Mouse (Mus musculus) skeletal muscle tissue, adult 2 months (tissue): ENCODE measurements around the gene Mthfd2l.

Source experiments
- DNase-seq: peaks from one replicate; pipeline ENCODE4 v3.0.0-alpha.2; 2012; ENCODE audit warnings: low read depth, low spot score

Mthfd2l gene

DNA sequence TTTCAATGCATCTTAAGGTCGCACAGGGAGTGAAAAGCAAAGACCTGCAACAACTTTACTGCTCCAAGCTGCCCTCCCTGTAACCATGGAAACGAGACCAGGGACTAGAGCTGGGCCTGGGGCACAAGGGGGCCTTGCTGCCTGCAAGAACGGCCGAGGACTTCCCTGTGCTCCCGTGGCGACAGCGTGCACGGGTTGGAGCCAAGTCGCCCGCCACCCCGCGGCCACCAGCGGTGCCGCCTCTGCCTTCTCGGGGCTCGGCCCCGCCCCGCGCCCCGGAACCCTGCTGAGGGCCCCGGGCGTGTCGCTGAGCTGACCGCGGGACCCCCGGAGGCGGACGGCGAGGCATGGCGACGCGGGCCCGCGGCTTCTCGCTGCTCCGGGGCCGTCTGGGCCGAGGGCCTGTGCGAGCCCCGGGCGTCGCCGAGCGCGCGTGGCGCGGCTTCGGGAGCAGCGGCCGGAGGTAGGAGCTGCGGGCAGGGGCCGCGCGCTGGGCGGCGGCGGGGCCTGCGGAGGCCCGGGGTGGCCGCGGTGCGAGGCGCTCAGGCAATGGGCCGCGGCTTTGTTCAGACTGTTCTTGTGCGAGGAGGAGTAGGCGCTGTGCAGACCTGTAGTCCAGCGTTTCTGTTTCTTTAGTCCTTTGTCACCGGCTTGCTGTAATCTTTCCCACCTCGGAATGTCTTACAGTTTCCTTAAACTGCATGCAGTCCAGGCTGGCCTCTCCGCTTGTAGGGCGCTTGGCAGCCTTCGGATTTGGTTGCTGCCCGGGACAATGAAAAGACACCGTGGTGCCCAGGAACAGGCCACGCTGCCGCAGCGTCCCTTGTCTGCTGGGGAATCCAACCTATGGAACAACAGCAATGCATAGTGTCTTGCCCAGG is at the start of gene Mthfd2l:
Mthfd2l (plus strand) TSS at position 147 of the 881 bp plus-strand sequence.
- DNase-seq: peak; percentile 62

DNA sequence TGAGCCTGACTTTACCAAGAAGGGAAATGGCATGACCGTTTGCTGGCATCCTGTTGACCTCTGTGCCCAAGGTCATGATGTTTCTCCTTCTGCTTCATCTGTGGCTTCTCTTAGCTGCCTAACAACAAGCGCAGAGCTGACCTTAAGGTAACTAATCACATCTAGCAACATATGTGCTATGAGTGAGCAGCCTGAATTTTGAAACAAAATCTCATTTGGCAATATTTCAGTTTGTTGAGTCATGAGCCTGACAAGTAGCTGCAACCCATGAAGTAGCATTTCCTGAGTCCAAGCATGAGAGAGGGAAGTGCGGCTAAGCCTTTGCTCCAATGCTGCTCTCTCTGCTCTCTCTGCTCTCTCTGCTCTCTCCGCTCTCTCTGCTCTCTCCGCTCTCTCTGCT is 49.2 kb upstream of the Mthfd2l start:
- DNase-seq: no peak

DNA sequence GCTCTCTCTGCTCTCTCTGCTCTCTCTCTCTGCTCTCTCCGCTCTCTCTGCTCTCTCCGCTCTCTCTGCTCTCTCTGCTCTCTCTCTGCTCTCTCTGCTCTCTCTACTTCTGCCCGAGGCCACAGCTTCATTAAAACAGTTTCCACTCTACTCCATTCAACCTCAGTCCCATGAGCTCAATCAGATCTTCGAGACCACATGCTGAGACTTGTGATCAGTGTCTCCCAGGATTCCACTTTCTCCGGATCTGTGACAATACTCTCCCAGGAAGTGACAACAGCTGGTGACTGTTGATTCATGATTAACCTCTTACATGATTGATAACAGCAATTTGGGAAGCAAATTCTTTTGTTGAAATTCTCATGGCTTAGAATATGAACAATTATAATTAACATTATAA is 48.8 kb upstream of the Mthfd2l start:
- DNase-seq: no peak

DNA sequence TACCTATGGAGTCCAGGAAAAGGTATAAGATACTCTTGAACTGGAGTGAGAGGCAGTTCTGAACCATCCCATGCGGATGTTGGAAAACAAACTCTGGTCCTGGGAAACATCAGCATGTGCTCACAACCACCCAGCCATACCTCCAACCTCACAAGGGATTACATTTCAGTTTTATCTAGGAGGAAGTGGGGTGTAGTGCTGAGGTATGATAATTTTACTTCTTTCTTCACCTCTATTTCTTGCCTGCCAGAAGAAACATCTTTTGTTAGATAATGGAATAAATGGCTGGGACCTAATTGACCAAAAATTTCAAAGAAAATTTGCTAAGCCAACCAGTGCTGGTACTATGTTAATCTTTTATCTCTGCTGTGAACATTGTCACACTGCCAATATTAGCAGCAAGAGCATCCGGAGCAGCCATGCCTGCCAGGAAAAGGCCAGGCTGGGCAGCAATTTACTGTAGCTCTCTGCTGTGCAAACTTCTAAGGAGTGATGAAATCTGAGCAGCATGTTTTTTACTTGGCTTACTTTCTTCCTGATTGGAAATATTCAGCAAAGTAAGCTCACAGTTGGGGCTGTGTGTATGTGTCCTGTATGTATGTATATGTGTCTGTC is 46.2 kb upstream of the Mthfd2l start:
- DNase-seq: no peak

DNA sequence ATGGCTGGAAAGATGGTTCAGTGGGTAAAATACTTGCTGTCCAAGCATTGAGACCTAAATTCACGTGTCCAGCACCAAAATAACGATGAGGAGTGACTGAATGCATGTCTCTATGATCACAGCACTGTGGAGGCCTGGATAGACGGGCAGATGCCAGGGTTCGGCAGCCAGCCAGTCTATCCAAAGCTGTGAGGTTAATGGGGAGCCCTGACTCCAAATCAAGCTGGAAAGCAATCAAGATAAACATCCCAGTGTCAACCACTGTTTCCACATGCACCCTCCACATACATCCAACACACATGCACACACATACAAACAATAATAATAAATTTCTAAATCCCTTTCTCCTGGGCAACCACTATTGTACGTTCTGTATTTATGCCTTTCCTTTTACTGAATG is 42.3 kb upstream of the Mthfd2l start:
- DNase-seq: no peak

DNA sequence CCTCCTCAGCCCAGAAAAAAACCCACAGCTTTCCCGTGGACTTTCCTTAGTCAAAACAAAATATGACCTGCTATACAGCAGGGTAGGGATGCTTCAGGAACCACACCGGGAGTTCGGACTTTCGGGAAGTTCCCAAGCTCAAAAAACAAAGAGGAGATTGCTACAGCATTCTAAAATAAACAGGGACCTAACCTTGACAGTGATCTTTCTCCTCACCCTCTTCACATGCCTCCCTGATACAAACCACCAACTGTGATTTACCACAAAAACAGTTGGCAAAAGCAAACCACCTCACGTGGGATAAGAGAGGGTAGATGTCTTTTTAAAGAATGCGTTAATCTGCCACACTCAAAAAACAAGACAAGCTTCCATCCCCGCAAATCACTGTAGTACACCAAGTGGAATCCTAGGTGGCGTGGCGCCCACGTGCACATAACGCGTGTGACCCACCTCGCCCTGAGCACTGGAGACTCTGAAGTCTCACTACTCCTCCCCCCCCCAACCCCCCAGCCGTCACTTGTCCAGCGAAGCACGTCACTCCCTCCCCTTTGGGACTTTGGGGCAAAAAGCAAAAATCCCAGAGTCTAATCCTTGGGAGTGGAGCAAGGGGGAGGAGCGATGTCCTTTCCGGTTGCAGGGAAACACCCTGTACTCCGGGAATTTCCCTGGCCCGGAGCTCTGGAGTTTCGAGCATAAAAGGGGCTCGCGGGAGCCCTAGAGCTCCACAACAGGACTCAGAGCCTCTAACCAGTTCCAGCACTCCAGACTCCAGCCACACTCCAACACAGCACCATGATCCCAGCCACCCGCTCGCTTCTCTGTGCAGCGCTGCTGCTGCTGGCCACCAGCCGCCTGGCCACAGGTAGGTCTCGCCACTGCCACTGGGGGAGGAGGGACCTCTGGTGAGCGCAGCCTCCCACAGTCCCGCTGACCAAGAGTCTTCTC is 40.1 kb upstream of the Mthfd2l start, which contains the start of gene Cxcl1:
Cxcl1 (plus strand) TSS at position 723 of the 945 bp plus-strand sequence.
- peak; percentile 78 for DNase-seq

DNA sequence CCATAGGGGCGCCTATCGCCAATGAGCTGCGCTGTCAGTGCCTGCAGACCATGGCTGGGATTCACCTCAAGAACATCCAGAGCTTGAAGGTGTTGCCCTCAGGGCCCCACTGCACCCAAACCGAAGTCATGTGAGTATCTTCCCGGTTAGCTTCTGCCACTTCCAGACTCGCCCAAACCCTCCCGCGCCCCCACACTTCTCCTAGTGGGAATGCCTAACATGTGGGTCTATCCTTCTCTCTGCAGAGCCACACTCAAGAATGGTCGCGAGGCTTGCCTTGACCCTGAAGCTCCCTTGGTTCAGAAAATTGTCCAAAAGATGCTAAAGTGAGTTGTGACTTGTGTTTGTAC is 39.5 kb upstream of the Mthfd2l start:
- no peak for DNase-seq

DNA sequence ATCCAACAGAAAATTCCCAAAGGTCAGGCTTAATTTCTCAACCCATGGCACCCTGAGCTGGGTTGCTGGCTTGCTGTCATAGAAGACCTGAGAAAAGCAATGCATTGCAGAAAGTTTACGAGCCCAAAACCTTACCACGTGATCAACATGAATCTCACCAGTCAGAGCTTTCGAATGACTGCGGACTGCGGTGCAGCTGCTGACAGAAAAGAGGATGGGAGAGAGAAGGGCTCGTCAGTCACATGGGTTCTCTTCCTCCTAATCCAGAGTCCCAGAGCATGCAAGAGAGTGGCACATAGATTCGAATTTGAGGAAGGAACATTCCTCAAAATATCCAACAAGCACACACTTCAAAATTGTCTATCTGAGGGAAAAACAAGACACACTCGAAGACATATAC is 36.7 kb upstream of the Mthfd2l start:
- no peak for DNase-seq

DNA sequence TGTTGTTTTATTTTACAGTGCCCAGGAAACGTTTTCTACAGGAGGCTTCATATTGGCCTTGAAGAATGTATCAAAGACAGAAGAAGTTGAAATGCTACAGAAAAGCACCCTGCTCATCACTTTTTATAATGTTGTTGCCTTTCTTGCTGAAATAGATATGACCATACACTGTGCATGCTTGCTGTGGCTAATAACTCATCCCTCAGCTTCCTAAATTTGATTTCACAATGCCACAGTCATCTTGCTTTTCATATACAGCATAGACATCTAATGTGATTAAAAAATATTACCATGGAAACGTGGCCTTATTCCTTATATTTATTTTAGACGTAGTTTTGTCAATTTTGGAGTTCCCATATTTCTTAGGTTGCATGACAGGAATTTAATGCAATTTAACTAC is 33.5 kb upstream of the Mthfd2l start:
- DNase-seq: no peak

DNA sequence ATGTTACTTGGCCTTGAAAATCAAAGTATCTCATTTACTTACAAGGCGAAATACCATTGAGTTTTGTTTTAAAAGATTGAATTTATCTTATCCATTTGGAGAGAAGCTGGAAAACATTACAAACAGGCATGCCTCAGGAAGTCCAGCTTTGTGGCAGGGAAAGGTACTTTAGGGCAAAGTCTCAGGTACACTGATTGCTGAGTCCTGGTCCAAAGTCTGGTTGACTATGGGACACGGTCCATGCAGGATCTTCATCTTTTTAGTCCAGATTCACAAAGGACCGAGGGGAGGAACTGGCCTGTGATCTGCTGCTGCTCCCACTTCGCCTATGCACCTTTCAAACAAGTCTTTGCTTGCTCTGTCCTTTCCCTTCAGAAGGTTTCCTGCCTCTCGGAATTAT is 31.6 kb upstream of the Mthfd2l start:
- no peak for DNase-seq

DNA sequence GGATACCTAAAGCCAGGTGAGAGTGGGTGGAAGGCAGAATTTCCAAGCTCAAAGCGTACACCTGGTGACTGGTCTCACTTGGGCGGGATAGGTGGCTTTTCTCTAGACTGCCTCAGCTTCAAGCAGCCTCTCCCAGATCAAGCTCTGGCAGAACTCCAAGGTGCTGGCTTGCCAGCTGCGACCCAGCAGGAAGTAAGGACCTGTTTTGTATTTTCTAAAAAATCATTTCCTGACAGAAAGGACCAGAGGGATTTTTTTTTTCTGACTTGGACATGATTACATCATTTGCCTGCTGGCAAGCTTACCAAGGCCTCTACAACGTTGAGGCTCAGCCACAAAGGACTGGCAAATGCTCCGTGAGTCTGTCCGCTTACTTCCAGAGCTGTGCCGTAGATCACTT is 30.8 kb upstream of the Mthfd2l start:
- peak; percentile 67 for DNase-seq

DNA sequence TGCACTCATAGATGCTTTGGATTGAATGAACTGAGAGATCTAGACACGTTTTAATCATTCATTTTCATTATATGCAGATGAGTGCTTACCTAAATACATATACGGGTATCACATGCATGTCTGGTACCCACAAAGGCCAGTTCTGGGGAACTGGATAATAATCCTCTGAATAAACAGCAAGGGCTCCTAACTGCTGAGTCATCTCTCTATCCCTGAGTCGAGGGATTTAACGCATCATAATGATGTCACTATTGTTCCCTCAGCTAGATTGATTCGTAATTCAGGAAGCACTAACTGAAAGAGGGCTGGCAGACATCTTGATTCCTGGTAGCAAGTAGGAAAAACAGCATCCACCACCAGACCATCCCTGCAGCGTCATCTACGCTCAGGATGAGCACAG is 30.2 kb upstream of the Mthfd2l start:
- no peak for DNase-seq

DNA sequence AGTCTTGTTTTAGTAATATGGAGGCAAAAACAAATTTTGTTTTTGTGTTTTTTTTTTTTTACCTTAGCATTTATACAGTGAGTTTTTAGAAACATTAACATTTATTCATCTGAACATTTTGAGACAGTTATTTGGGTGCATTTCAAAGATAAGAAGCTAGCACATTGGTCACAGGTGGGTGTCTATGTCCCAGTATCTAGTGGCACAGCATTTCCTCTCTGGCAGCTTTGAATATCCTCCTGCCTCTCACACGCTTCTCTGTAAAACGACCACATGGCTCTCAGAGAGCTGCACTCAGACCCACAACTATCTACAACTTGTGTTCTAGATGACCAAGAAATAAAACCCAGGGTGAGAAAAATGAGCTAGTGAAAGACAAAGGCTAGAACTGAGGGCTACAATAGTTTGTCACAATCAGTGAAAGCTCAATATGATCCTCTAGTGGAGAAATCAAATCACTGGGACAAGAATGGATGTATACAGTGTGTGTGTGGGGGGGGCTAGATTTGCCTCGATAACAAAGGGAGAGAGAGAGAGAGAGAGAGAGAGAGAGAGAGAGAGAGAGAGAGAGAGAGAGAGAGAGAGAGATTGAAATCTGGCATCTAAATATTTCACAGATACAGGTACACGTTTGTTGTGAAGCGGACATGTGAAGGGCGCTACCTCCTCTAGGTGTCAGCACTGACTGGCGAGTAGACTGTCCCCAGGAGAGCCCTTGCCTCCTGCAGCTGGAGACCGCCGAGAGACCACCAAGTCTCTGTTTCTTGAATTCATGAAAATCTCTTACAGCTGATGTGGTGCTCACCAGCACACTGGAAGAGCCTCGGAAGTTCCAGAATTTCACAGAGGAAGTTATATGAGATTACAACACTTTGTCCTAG is 28.3 kb upstream of the Mthfd2l start:
- DNase-seq: no peak

DNA sequence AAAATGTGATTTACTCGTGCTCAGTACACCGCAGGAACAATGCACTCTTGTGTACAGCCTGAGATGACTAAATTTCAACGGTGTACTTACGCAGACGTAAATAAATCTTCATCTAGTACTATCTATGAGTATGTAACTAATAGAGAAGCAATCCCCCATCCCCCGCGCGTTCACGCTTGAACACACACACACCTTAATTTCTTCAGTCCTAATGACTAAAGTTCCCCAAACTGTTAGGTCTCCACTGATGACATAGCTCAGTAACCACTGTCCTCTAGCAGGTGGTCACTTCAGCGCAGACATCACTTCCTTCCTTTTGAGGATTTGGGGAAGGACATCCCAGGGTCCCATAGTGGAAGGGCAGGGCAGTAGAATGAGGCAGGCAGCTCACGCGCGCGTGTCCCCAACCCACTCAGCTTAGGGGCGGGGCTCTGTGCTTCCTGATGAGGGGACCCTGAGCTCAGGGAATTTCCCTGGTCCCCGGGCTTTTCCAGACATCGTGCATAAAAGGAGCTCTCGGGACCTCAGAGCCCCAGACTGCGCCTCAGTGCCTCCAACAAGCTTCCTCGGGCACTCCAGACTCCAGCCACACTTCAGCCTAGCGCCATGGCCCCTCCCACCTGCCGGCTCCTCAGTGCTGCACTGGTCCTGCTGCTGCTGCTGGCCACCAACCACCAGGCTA is 27.4 kb upstream of the Mthfd2l start, which contains the start of gene Cxcl2:
Cxcl2 (plus strand) TSS at position 533 of the 682 bp plus-strand sequence.
- no peak for DNase-seq

DNA sequence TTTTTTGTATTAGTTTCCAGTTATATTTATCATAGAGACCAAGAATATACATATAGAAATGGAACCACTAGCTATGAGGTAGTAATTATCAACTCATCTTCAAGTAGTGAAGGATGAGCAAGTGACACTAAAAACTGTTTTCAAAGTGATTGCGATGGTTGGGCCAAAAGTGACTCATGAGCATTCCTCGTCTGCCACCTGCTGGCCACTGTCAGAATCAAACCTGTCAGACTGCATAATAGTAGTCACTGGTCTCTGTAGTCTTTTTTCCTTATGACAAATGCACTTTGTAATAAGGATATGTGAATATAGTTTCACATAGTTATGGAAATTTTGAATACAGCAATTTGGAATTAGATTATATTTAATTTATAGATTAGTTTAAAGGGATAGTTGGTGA is 21.9 kb upstream of the Mthfd2l start:
- DNase-seq: peak; percentile 27

DNA sequence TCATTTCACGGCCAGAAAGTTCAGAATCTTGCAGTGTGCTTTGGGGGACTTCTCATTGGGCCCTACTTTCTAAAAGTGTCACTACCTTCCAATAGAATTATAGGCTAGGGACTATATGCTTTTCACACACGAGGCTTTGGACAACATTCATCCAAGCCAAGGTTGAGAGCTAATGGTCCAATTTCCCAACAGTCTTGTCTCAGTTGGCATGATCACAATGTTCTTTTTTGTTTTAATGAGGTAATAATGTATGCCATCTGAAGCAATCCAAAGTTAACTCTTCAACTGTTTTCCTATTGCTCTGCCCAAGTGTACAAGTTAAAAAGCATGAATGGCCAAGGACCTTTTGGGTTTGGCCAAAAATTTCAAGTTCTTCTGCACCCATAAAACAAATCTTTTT is 11.4 kb upstream of the Mthfd2l start:
- DNase-seq: no peak

DNA sequence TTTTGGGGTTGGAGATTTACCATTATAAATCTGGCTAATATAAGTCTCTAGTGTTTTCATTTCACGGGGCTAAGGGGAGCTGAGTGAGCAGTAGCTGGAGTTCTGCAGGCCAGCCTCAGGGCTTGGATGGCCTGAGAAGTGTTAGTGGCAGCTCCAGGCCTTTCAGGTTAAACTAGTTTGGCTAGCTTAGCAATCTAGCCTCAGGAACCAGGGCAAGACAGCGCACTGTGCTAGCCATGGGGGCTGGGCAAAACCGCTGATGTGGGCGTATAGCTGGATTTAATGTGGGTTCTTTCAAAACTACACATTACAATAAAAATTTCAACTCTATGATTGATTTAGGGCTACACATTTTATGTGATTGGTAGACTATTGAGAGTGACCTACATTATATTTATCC is 8.0 kb upstream of the Mthfd2l start:
- DNase-seq: no peak

DNA sequence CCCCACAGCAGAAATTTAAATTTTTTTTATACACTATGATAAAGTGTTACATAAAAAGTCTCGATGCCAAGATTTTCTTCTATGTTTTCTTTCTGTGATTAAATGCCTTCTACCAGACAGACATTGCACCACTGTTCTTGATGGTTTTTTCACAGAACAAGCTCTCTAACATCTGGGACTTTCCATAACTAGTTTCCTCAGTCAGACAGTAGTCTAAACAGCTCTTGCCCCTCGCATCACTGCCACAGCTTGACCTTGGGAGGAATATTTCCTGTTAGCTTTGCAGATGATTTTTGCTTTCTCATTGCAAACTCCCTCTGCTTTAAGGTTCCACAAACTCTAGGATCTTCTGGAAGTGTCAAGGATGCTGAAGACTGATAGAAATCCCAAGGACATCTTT is 371 bp upstream of the Mthfd2l start:
- no peak for DNase-seq

DNA sequence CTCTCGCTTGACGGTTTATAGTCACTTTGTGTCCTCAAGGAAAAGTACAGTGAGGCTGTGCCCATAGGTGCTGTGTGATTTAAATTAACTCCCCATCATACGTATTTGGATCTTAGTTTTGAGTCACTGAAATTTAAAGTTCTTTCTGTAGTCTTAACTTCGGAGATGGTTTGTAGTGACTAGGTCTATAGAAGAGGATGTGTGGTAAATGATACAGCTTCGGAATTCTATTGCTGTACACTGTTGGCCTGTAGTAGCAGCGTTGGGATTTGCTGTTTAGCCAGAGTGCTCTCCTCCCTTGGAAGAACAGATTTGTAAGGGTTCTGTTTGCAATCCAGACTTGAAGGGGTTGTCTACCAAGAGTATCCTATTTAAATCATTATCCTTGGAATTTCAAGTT is 994 bp downstream of the Mthfd2l start:
- no peak for DNase-seq

DNA sequence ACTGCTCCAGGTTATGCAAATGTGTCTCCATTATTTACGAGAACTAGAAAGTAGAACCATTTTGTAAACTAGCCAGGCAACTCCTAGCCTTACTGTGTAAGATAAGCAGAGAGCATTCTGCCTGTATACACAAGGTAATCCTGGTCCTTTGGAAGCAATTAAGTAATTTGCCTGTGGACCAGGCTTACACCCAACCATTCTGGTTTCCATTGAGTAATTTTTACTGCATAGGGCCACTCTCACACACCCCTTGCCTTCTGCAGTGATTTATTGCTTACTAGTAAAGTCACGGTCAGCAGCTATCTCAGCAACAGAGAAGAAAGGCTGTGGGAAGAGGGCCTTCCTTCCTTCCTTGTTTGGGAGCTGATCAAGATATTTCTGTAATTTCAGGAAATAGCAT is 5.8 kb downstream of the Mthfd2l start:
- no peak for DNase-seq

DNA sequence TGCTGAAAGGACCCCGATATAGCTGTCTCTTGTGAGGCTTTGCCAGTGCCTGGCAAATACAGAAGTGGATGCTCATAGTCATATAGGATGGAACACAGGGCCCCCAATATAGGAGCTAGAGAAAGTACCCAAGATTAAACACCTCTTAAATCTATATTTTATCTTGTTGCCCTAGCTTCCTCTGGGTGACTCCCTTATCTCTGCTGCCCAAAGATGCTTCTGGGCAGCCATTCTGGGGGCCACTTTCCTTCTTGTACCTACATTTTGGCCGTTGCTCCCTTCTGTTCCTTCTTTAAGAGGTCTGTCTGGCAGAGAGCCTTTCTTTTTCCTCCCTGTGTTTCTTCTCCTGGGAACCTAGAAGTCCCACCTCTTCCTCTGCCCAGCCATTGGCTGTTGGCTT is 14.5 kb downstream of the Mthfd2l start:
- no peak for DNase-seq
